ENCODE assay signal across 13 mouse cellular contexts in the genomic region with DNA sequence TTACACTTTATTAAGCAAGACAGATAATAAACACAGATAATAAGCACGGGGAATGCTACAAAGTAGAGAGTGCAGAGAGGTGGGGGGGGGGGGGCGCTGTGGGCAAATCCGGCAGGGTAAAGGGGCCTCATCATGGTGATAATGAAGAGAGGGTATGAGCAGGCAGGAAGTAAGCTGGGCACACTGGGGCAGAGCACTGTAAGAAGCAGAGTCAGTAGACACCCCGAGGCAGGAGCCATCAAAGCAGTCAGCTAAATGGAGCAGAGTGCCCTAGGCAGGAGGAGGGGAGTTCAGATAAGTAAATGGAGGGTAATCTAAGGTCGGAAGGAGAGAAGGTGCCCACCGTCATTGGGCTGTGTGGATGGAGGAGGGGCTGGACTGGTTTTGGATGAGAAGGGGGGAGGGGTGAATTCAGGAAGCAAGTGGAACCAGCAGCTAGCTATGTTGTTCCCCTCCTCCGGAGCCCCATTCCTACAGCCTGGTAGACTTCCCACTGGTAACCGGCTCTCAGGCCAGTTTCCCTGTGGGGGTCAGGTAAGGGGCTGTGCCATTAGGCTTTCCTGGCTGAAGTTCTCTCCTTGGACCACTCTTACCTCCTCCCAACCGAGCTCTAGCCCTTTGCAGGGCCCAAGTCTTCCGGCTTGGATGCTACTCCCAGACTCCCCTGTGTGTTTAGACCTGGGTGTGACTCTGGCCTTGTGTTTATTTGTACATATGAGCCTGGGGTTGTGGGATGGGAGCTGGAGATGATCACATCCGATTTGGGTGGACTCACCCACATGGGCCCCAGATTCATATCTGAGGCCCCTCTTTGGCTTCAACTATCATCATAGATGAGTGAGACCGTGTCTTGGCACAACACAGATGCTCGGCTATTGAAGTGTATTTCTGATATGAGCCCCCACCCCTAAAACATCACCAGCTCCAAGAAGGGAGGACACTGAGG. TPM values are rescaled to one million over a fixed set of nuclear protein-coding genes. Genes with fewer than 3 reads are reported as not detected.
A peak's percentile ranks its signal among the peaks of the same experiment; 100 is the strongest.
DNase-seq lines count a peak whose midpoint lies in the region; ATAC-seq lines count a peak whose summit lies in the region.
"Had no signal": no experiment of that assay in that cellular context is flagged by ENCODE, and none has a peak within 500 bp of the region (broad histone marks: within the 10 kb centered on the region; RNA-seq: fewer than 3 reads in every experiment).

No protein-coding gene starts in this region.

- H3K9ac ChIP-seq in embryonic facial prominence, embryonic 12.5 days, result no peak overlapping the region
- H3K9ac ChIP-seq: embryonic facial prominence, embryonic 13.5 days; intestine, embryonic 15.5 days had no signal

- ATAC-seq in megakaryocyte, adult 5-6 weeks (ENCODE audit: poor library complexity, severe bottlenecking), result no peak; the same call in 1 of the 2 replicates
- no peak for ATAC-seq in embryonic facial prominence, embryonic 12.5 days (ENCODE audit: insufficient number of reproducible peaks, insufficient read depth, low FRiP score, low TSS enrichment)
- ATAC-seq: forebrain, embryonic 16.5 days; intestine, embryonic 15.5 days had no signal

- no peak overlapping the region for H3K4me2 ChIP-seq in embryonic facial prominence, embryonic 12.5 days (replicated peaks)

- DNase-seq in heart, embryonic 10.5 days (ENCODE audit: low spot score), result peak; percentile 75
- no peak for DNase-seq in heart, adult 8-10 months (ENCODE audit: low spot score)
- peak; percentile 58 for DNase-seq in thymus, postnatal 14 days
- DNase-seq in adrenal gland, adult 18-20 months (ENCODE audit: low spot score in 2 of 2), result no peak
- no peak for DNase-seq in liver
- DNase-seq: adrenal gland, postnatal 25 days; cerebellum, adult 2 months had no signal

- H3K4me1 ChIP-seq in heart, embryonic 10.5 days, result peaks cover 78% of the 10 kb centered on the region
- peaks cover 71% of the 10 kb centered on the region for H3K4me1 ChIP-seq in megakaryocyte, embryonic 14.5 days
- H3K4me1 ChIP-seq in embryonic facial prominence, embryonic 12.5 days, result peaks cover 36% of the 10 kb centered on the region

- WGBS in heart, embryonic 10.5 days, result 17% methylated on average over 13 of the region's 13 CpGs
- 21% methylated on average over 13 of the region's 13 CpGs for WGBS in embryonic facial prominence, embryonic 12.5 days

- H3K27ac ChIP-seq in heart, embryonic 10.5 days, result peak overlapping the region; percentile 11; the same call in 1 of the 2 replicates
- 0 out of 2 replicates have a peak overlapping the region, but pooled peaks have one; percentile 9 for H3K27ac ChIP-seq in embryonic facial prominence, embryonic 12.5 days
- H3K27ac ChIP-seq: intestine, embryonic 15.5 days had no signal

- no peaks in the 10 kb centered on the region for H3K9me3 ChIP-seq in heart, embryonic 10.5 days
- no peaks in the 10 kb centered on the region for H3K9me3 ChIP-seq in megakaryocyte, embryonic 14.5 days
- H3K9me3 ChIP-seq in embryonic facial prominence, embryonic 12.5 days, result no peaks in the 10 kb centered on the region
- H3K9me3 ChIP-seq: embryonic facial prominence, embryonic 13.5 days; intestine, embryonic 15.5 days had no signal

- H3K36me3 ChIP-seq in heart, embryonic 10.5 days, result no peaks in the 10 kb centered on the region
- H3K36me3 ChIP-seq in megakaryocyte, embryonic 14.5 days (replicated peaks; ENCODE audit: low read length), result no peaks in the 10 kb centered on the region
- H3K36me3 ChIP-seq in embryonic facial prominence, embryonic 12.5 days, result no peaks in the 10 kb centered on the region
- H3K36me3 ChIP-seq: embryonic facial prominence, embryonic 13.5 days; intestine, embryonic 15.5 days had no signal

- peaks cover 77% of the 10 kb centered on the region for H3K27me3 ChIP-seq in heart, embryonic 10.5 days (ENCODE audit: insufficient read depth, poor library complexity, severe bottlenecking)
- peaks cover 89% of the 10 kb centered on the region for H3K27me3 ChIP-seq in megakaryocyte, embryonic 14.5 days (replicated peaks)
- peaks cover 57% of the 10 kb centered on the region for H3K27me3 ChIP-seq in embryonic facial prominence, embryonic 12.5 days

- H3K4me3 ChIP-seq in heart, embryonic 10.5 days, result peak overlapping the region; percentile 19; the same call in 1 of the 2 replicates
- H3K4me3 ChIP-seq in megakaryocyte, embryonic 14.5 days (replicated peaks), result peak overlapping the region; percentile 88
- no peak overlapping the region for H3K4me3 ChIP-seq in embryonic facial prominence, embryonic 12.5 days
- H3K4me3 ChIP-seq: intestine, embryonic 15.5 days had no signal

RNA-seq across cellular contexts. Expression of a gene that starts 1.9 kb away (rescaled TPM):
- polyA plus RNA-seq in heart, embryonic 10.5 days (2016; fragmentation: Nextera tagmentation; extraction: Ambion mirVana), result 1.3 and 1.6 TPM in 2 replicates
- 1 to 10 TPM in 1 of 4 experiments, under 1 TPM in 3; 0.38 to 2.0 (median 0.60) TPM for total RNA-seq in heart, adult 8-10 months (2022)
- polyA plus RNA-seq in megakaryocyte, embryonic 14.5 days (2012; ENCODE audit: insufficient read depth, low replicate concordance), result not detected in 2 replicates
- total RNA-seq in megakaryocyte, adult 5-6 weeks (2015), result not detected in 2 replicates
- not detected in 2 replicates for total RNA-seq in megakaryocyte, adult 5-6 weeks (2017)
- polyA plus RNA-seq in embryonic facial prominence, embryonic 12.5 days (2016; fragmentation: Nextera tagmentation; extraction: Ambion mirVana), result 1.2 and 1.3 TPM in 2 replicates
- 10 to 100 TPM; 17.7 to 20.5 TPM for total RNA-seq in adrenal gland, adult 18-20 months (2021)

Comparison
In these comparisons a context has a peak if more than half of its experiments do, and no peak if none do; other contexts are left out.
1. DNase-seq: peak in heart, embryonic 10.5 days (single experiment) and thymus, postnatal 14 days (single experiment); none in heart, adult 8-10 months (single experiment), adrenal gland, adult 18-20 months (0 of 2) and liver (single experiment).
2. RNA of a gene that starts 1.9 kb away (total RNA-seq): 17.7 to 20.5 TPM in adrenal gland, adult 18-20 months; 0.38 to 2.0 TPM in heart, adult 8-10 months and not detected in megakaryocyte, adult 5-6 weeks; every median in the first group is over 4 times any median in the second.